Mouse (Mus musculus) heart, embryonic 16.5 days (tissue): ENCODE results near the gene Tbx4. TPM values are rescaled to one million over a fixed set of nuclear protein-coding genes. Genes with fewer than 3 reads are reported as not detected.
A peak's percentile ranks its signal among the peaks of the same experiment; 100 is the strongest.

Source experiments
- ATAC-seq: fragments of 200-750 bp; cut with Nextera tagmentation; replicated peaks from 2 replicates; pipeline ENCODE4 v1.8.0; 2017; ENCODE audit warnings: moderate number of reproducible peaks; ENCODE audit not compliant: insufficient read depth, low FRiP score; ENCODE audit errors: extremely low read depth
- H3K27ac ChIP-seq: fragments of 300-500 bp; sonication (generic); 2 replicates; pipeline ENCODE4 v1.5.1; 2014; ENCODE audit warnings: mild to moderate bottlenecking, low read length, control low read depth, moderate library complexity
- H3K27me3 ChIP-seq: fragments of 300-500 bp; sonication (generic); 2 replicates; pipeline ENCODE4 v1.6.1; 2014; ENCODE audit warnings: low read length, mixed read lengths; ENCODE audit not compliant: control insufficient read depth, insufficient read depth
- H3K36me3 ChIP-seq: fragments of 300-500 bp; sonication (generic); 2 replicates; pipeline ENCODE4 v1.6.1; 2014; ENCODE audit not compliant: control insufficient read depth, insufficient read depth
- H3K4me1 ChIP-seq: fragments of 300-500 bp; sonication (generic); 2 replicates; pipeline ENCODE4 v1.6.1; 2014; ENCODE audit warnings: low read length, mixed read lengths; ENCODE audit not compliant: control insufficient read depth, insufficient read depth
- H3K4me2 ChIP-seq: fragments of 300-500 bp; sonication (generic); 2 replicates; pipeline ENCODE4 v1.6.1; 2014; ENCODE audit warnings: low read depth, mild to moderate bottlenecking, control low read depth, low read length
- H3K4me3 ChIP-seq: fragments of 300-500 bp; sonication (generic); 2 replicates; pipeline ENCODE4 v1.5.1; 2014; ENCODE audit warnings: mild to moderate bottlenecking, control low read depth, low read length
- H3K9ac ChIP-seq: fragments of 300-500 bp; sonication (generic); 2 replicates; pipeline ENCODE4 v1.6.1; 2014; ENCODE audit warnings: low read length, control low read depth
- H3K9me3 ChIP-seq: fragments of 300-500 bp; sonication (generic); replicated peaks from 2 replicates; pipeline ENCODE4 v1.6.1; 2016; ENCODE audit warnings: low read length; ENCODE audit not compliant: control insufficient read depth
- WGBS: fragments of 180-500 bp; shearing (Covaris S2); extraction: QIAGEN DNeasy Blood & Tissue Kit; methylation state at CpG from one replicate; pipeline ENCODE4 v1.1.7; 2014; 5-methylcytosine and 5-hydroxymethylcytosine counted together
- polyA plus RNA-seq: library from polyadenylated mRNA; unstranded; fragments of >200 nt; fragmentation: Nextera tagmentation; extraction: Ambion mirVana; gene quantifications from 2 replicates; pipeline ENCODE4 v1.2.1, GENCODE M21; 2015

Tbx4 gene
- polyA plus RNA-seq, 1 experiment from 2014 or later = 0.72 TPM

DNA sequence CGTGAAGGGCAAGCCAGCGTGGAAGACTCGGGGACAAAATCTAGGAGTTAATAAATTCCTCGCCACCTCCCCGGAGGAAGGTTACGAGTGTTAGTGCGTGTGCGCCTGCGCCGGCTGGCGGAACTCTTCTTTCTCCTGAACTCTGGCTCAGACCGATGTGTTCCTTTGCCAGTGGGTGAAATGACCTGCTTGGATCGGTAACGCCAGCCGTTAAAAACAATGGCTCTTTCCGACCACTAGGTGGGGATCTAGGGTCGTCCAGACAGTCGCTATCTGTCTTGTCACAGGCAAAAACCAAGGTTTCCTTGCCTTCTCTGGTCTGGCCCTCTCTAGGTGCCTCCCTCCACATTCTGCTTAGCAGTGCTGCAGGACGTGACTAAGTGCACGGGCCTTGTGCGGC is 37.2 kb upstream of the Tbx4 start:
- peak; percentile 15; the same call in 1 of the 2 replicates for ATAC-seq
- H3K27me3 ChIP-seq = peaks cover 15% of the 10 kb centered on the region
- no peaks in the 10 kb centered on the region for H3K4me1 ChIP-seq
- WGBS = 2% methylated on average over 21 of the region's 21 CpGs
- H3K9me3 ChIP-seq = no peaks in the 10 kb centered on the region
- H3K4me2 ChIP-seq = peak overlapping the region; percentile 72
- no peaks in the 10 kb centered on the region for H3K36me3 ChIP-seq
- H3K9ac ChIP-seq = peak overlapping the region; percentile 62; the same call in 1 of the 2 replicates
- H3K27ac ChIP-seq = no peak overlapping the region
- peak overlapping the region; percentile 41 for H3K4me3 ChIP-seq

DNA sequence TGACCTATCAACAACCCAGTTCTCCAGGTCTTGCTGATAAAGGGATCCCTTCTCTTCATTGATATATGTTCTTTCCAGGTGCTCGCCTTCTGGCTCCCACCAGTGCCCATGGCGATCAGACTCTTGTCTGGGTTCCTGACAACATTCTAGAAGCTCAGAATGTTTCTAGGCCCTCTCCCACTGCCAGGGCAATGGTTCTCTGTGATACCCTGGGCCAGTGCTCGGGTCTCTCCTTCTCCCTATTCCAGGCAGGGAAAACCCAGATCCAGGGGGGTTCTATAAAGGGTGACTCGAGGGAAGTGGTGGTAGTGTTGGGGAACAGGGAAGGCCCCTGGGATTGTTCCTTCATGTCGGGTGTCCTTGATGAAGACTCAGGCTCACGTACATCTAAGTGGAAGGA is 36.0 kb upstream of the Tbx4 start, which contains the start of gene Gm11444:
TSS of gene Gm11444 (minus strand) at position 101 of the 400 bp plus-strand sequence.
- ATAC-seq = no peak
- H3K4me3 ChIP-seq = no peak within 1 kb of the TSS

DNA sequence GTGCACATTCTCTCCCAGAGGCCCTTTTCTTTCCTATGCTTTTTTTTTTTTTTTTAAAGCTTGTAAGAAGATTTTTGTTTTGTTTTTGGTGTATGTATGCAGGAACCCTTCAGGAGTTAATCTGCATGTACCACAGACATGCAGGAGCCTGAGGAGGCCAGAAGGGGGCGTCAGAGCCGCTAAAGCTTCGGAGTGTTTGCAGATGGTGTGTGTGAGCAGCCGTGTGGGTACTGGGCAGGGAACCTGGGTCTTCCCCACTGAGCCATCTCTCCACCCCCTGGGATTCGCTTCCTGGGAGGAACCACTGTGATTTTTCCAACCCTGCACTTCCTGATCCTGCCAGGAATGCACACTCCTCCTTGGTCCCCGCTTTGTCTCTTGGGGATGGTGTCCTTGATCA is 35.5 kb upstream of the Tbx4 start:
- Histone ChIP-seq H3K4me3 (no peak overlapping the region), H3K4me2 (no peak overlapping the region), H3K9me3 (no peaks in the 10 kb centered on the region), H3K4me1 (no peaks in the 10 kb centered on the region), H3K9ac (no peak overlapping the region), H3K27me3 (peaks cover 5% of the 10 kb centered on the region), H3K36me3 (no peaks in the 10 kb centered on the region), H3K27ac (no peak overlapping the region)
- no peak for ATAC-seq
- WGBS = 38% methylated on average over 6 of the region's 6 CpGs

More for the DNA sequence above, 36.0 kb upstream of the Tbx4 start, which contains the start of gene Gm11444:
- no peak within 1 kb of the TSS; the same call in 1 of the 2 replicates for H3K4me2 ChIP-seq
- H3K36me3 ChIP-seq = no peaks in the 10 kb centered on the region
- peaks cover 10% of the 10 kb centered on the region for H3K27me3 ChIP-seq
- H3K27ac ChIP-seq = no peak within 1 kb of the TSS
- H3K9ac ChIP-seq = no peak within 1 kb of the TSS
- H3K9me3 ChIP-seq = no peaks in the 10 kb centered on the region
- H3K4me1 ChIP-seq = no peaks in the 10 kb centered on the region
- 86% methylated on average over 6 of the region's 6 CpGs for WGBS

DNA sequence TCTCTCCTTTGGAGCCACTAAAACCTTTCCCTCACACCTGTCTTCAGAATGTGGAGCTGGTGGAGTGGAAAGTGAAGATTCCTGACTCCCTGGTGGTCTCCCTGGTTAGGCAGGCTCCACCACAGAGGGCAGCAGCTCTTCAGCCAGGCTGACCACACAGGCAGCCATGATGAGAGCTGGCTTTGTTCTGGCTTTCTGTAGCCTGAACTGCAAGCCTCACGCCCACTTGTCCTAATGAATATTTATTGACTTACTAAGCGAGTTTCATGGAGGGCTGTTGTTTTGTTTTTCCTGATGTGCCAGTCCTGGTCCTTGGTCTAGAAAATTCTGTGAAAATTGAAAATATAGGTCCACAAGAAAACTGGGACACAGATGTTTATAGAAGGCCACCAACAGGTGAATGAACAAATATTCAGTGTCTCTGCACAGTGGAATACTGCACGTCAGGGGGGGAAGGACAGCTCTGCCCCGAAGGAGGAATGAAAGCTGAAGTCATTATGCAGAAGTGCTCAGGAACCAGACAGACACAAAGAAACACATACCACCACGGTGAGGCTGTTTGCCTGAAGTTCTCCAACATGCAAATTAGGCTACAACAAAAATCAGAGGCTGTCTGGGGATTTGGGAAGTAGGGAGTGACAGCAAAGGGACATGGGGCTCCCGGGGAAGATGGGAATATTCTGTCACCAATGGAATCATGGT is 28.1 kb upstream of the Tbx4 start:
- H3K4me1 ChIP-seq = no peaks in the 10 kb centered on the region
- WGBS = 41% methylated on average over 6 of the region's 6 CpGs
- H3K4me2 ChIP-seq = no peak overlapping the region
- H3K27ac ChIP-seq = no peak overlapping the region
- H3K4me3 ChIP-seq = no peak overlapping the region
- ATAC-seq = no peak
- H3K27me3 ChIP-seq = no peaks in the 10 kb centered on the region
- peaks cover 3% of the 10 kb centered on the region; the same call in 1 of the 2 replicates for H3K9me3 ChIP-seq
- no peak overlapping the region for H3K9ac ChIP-seq
- no peaks in the 10 kb centered on the region for H3K36me3 ChIP-seq

DNA sequence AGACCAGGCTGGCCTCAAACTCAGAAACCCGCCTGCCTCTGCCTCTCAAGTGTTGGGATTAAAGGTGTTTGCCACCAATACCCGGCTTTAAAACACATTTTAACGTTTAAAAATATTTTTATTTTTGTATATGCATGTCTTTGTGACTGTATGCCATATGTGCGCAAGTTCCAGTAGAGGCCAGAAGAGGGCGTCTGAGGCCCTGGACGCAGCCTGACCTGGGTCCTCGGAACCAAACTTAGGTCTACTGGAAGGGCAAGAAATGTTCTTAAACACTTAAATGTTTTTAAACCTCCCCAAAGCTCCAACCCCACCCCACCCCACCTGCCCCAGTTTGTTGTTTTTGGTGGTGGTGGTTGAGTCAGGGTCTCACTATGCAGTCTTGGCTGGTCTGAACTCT is 21.9 kb upstream of the Tbx4 start:
- WGBS = 34% methylated on average over 7 of the region's 7 CpGs
- no peak overlapping the region for H3K9ac ChIP-seq
- no peak overlapping the region for H3K4me2 ChIP-seq
- no peaks in the 10 kb centered on the region for H3K36me3 ChIP-seq
- H3K27ac ChIP-seq = no peak overlapping the region
- H3K4me3 ChIP-seq = no peak overlapping the region
- no peaks in the 10 kb centered on the region for H3K27me3 ChIP-seq
- no peak for ATAC-seq
- no peaks in the 10 kb centered on the region for H3K4me1 ChIP-seq
- peaks cover 3% of the 10 kb centered on the region; the same call in 1 of the 2 replicates for H3K9me3 ChIP-seq

DNA sequence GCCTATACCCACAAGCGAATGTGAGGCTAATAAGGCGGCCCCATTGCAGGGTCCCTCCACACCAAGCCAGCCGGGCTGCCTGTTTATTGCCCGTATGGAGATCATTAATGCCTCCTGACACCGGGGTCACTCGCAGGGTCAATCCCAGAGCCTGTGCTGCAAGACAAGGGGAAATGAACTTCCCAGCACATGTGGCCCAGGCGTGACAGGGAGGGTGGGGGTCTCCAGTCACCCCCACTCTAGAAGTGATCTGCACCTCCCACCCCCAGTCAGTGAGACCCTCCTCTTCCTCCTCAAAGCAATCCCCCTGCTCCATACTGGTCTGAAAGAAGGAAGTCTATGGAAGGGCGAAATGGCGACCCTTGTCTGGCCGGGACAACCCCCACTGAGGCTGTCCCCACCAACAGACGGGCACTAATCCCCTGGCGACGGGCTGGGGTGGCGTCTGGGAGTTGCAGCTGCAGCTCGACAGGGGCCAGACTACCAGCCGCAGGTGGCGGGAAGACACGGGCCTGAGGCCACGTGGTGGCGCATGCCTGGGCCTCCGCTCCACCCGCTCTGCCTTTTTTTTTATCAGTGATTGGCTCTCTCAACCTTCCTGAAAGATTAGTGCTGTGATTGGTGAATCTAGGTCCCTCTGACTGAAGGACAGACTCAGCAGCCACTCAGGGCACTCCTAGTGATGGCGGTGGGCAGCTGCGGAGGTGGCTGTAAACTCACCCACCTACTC is 10.0 kb upstream of the Tbx4 start:
- no peak for ATAC-seq
- Histone ChIP-seq H3K4me2 (no peak overlapping the region), H3K4me1 (no peaks in the 10 kb centered on the region), H3K27me3 (0 out of 2 replicates have a peak, but pooled peaks cover 5% of the 10 kb centered on the region), H3K4me3 (no peak overlapping the region), H3K27ac (no peak overlapping the region), H3K36me3 (no peaks in the 10 kb centered on the region), H3K9ac (no peak overlapping the region), H3K9me3 (no peaks in the 10 kb centered on the region)
- WGBS = 58% methylated on average over 24 of the region's 24 CpGs

DNA sequence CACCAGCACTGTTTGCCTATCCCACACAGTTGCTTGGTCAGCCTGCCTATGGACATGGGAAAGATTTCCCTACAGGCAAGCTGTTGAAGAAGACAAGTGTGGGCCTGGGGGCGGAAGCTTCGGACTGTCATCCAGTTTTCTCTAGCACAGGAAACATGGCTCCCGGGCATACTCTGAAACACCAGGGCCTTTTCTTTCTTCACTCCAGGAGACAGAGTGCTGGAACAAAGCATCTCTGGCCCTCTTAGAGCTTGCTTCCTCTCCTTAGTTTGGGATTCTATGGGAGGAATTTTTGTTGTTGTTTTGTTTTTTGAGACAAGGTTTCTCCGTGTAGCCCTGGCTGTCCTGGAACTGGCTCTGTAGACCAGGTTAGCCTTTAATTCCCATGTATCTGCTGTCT is 1.7 kb upstream of the Tbx4 start:
- H3K27ac ChIP-seq = no peak overlapping the region
- no peaks in the 10 kb centered on the region for H3K36me3 ChIP-seq
- 71% methylated on average over 4 of the region's 4 CpGs for WGBS
- no peaks in the 10 kb centered on the region for H3K4me1 ChIP-seq
- H3K4me3 ChIP-seq = no peak overlapping the region
- peaks cover 70% of the 10 kb centered on the region for H3K27me3 ChIP-seq
- no peaks in the 10 kb centered on the region for H3K9me3 ChIP-seq
- no peak for ATAC-seq
- no peak overlapping the region for H3K9ac ChIP-seq
- no peak overlapping the region for H3K4me2 ChIP-seq

DNA sequence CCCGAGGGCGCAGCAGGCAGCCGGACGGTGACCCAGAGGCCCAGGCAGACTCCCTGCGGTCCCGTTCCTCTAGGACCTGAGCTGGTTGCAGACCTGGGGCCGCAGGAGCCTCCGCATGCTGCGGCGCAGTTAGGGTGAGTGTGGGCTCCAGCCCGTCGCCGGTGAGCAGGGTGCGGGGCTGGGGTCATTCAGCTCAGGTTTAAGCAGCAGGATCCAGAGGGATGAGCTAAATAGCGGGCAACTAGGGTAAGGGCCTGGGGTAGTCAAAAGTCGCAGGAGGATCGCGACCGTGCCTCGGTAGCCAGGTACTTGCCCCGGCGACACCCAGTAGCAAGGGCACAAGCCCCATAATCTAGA is 185 bp downstream of the Tbx4 start:
- peaks cover 82% of the 10 kb centered on the region for H3K27me3 ChIP-seq
- no peak overlapping the region for H3K9ac ChIP-seq
- no peak overlapping the region for H3K27ac ChIP-seq
- H3K9me3 ChIP-seq = no peaks in the 10 kb centered on the region
- H3K4me1 ChIP-seq = no peaks in the 10 kb centered on the region; the same call in 1 of the 2 replicates
- ATAC-seq = no peak
- H3K4me3 ChIP-seq = no peak overlapping the region; the same call in 1 of the 2 replicates
- H3K36me3 ChIP-seq = no peaks in the 10 kb centered on the region
- no peak overlapping the region for H3K4me2 ChIP-seq
- WGBS = 10% methylated on average over 22 of the region's 22 CpGs

DNA sequence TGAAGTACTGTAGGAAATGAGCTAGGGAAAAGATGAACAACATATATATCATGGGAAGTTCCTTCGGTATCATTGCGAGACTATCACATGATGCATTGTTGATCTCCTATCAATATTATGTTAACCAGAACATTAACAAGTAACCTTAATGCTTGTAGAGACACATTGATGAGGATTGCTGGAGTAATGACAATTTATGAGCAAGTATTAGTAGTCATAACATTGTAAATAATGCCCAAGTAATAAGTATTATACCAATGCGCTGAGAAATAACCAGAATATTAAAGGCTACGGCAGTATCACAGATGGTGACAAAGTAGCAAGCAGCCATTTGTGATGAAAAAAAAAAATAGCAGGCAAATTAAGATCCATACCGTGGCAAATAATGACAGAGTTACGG is 1.1 kb downstream of the Tbx4 start:
- no peak for ATAC-seq

More for the DNA sequence above, 1.1 kb downstream of the Tbx4 start:
- Histone ChIP-seq H3K9me3 (no peaks in the 10 kb centered on the region), H3K36me3 (no peaks in the 10 kb centered on the region), H3K4me2 (no peak overlapping the region), H3K9ac (no peak overlapping the region), H3K27me3 (peaks cover 82% of the 10 kb centered on the region), H3K4me3 (no peak overlapping the region), H3K27ac (no peak overlapping the region), H3K4me1 (no peaks in the 10 kb centered on the region; the same call in 1 of the 2 replicates)
- WGBS = 29% methylated on average over 6 of the region's 6 CpGs
